Mouse (Mus musculus) lung, postnatal 0 days (tissue): ENCODE data around the gene Lpcat1. TPM values are rescaled to one million over a fixed set of nuclear protein-coding genes. Genes with fewer than 3 reads are reported as not detected.

Experiments used
- ATAC-seq: fragments of 200-750 bp; cut with Nextera tagmentation; 2 replicates; pipeline ENCODE4 v1.8.0; 2017; ENCODE audit warnings: moderate library complexity
- DNase-seq: peaks from one replicate; pipeline ENCODE4 v3.0.0-alpha.2; 2016; ENCODE audit warnings: low spot score
- H3K27ac ChIP-seq: fragments of 300-500 bp; sonication (generic); 2 replicates; pipeline ENCODE4 v1.5.1; 2014; ENCODE audit warnings: antibody characterized with exemption, mild to moderate bottlenecking, low read length, mixed read lengths
- H3K27me3 ChIP-seq: fragments of 300-500 bp; sonication (generic); replicated peaks from 2 replicates; pipeline ENCODE4 v1.6.1; 2014; ENCODE audit warnings: low read length, mixed read lengths; ENCODE audit not compliant: insufficient read depth
- H3K36me3 ChIP-seq: fragments of 300-500 bp; sonication (generic); 2 replicates; pipeline ENCODE4 v1.6.1; 2014; ENCODE audit warnings: low read length, mixed read lengths; ENCODE audit not compliant: insufficient read depth
- H3K4me1 ChIP-seq: fragments of 300-500 bp; sonication (generic); 2 replicates; pipeline ENCODE4 v1.6.1; 2014; ENCODE audit warnings: antibody characterized with exemption, low read depth, low read length, mixed read lengths; ENCODE audit not compliant: insufficient read depth
- H3K4me2 ChIP-seq: fragments of 300-500 bp; sonication (generic); replicated peaks from 2 replicates; pipeline ENCODE4 v1.6.1; 2014; ENCODE audit warnings: low read depth, mild to moderate bottlenecking, low read length, moderate library complexity, mixed read lengths
- H3K4me3 ChIP-seq: fragments of 300-500 bp; sonication (generic); 2 replicates; pipeline ENCODE4 v1.5.1; 2014; ENCODE audit warnings: low read depth, low read length
- H3K9ac ChIP-seq: fragments of 300-500 bp; sonication (generic); replicated peaks from 2 replicates; pipeline ENCODE4 v1.6.1; 2014; ENCODE audit warnings: low read depth, mild to moderate bottlenecking
- H3K9me3 ChIP-seq: fragments of 300-500 bp; sonication (generic); 2 replicates; pipeline ENCODE4 v1.6.1; 2016; ENCODE audit warnings: low read length, mixed read lengths
- CTCF ChIP-seq: IDR thresholded peaks from 2 replicates; pipeline ENCODE4 v1.5.1; 2016; ENCODE audit warnings: antibody characterized with exemption, mild to moderate bottlenecking
- EP300 ChIP-seq: IDR thresholded peaks from 2 replicates; pipeline ENCODE4 v1.6.1; 2016; ENCODE audit warnings: antibody characterized with exemption, mild to moderate bottlenecking, control low read depth
- WGBS: fragments of 180-500 bp; shearing (Covaris S2); extraction: QIAGEN DNeasy Blood & Tissue Kit; methylation state at CpG from one replicate; pipeline ENCODE4 v1.1.7; 2014; 5-methylcytosine and 5-hydroxymethylcytosine counted together
- polyA plus RNA-seq: library from polyadenylated mRNA; unstranded; fragments of >200 nt; fragmentation: Nextera tagmentation; extraction: Ambion mirVana; gene quantifications from 2 replicates; pipeline ENCODE4 v1.2.1, GENCODE M21; 2015

Lpcat1 gene
- polyA plus RNA-seq, 1 experiment from 2014 or later = 368 TPM

DNA sequence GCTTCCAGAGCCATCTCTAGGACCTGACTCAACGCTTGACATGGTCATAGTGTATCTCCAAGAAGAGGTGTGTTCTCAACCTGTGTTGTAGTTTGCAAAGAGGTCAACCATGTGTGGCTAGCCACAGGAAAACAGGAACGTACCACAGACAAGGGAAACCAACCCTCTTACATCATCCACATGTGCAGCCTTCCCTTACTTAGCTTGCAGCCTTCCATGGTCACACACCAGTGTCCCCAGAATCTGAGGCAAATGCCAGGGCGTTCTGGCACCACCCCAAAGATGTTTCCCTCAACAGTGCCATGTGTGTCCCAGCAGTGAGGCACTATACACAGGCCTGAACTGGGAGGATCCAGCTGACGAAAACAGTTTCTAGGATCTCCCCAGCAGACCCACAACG lies 9.3 kb downstream of the Lpcat1 start:
- ATAC-seq = no peak
- no peak for DNase-seq
- Histone ChIP-seq H3K27ac (no peak overlapping the region), H3K27me3 (no peaks in the 10 kb centered on the region), H3K9ac (no peak overlapping the region), H3K9me3 (no peaks in the 10 kb centered on the region), H3K36me3 (no peaks in the 10 kb centered on the region), H3K4me3 (no peak overlapping the region), H3K4me2 (peak overlapping the region; percentile 27; the same call in 1 of the 2 replicates), H3K4me1 (peaks cover 3% of the 10 kb centered on the region)
- no peak for TF ChIP-seq EP300
- TF ChIP-seq CTCF = no peak
- 54% methylated on average over 5 of the region's 5 CpGs for WGBS

GRCm38 (mm10) chr13:73476796-73477195 lies 9.8 kb downstream of the Lpcat1 start:
- no peaks in the 10 kb centered on the region for H3K9me3 ChIP-seq
- WGBS = 63% methylated on average over 8 of the region's 8 CpGs
- H3K27ac ChIP-seq = no peak overlapping the region
- H3K4me3 ChIP-seq = no peak overlapping the region
- H3K27me3 ChIP-seq = no peaks in the 10 kb centered on the region
- H3K4me1 ChIP-seq = peaks cover 3% of the 10 kb centered on the region
- ATAC-seq (no peak), DNase-seq (no peak)
- TF ChIP-seq CTCF = no peak
- TF ChIP-seq EP300 = no peak
- peak overlapping the region; percentile 27; the same call in 1 of the 2 replicates for H3K4me2 ChIP-seq
- no peak overlapping the region for H3K9ac ChIP-seq
- H3K36me3 ChIP-seq = no peaks in the 10 kb centered on the region

- no peak overlapping the region for H3K9ac ChIP-seq
- no peak overlapping the region; the same call in 1 of the 2 replicates for H3K27ac ChIP-seq
- 75% methylated on average over 2 of the region's 2 CpGs for WGBS
- no peak for DNase-seq
- no peaks in the 10 kb centered on the region for H3K36me3 ChIP-seq
- no peak overlapping the region for H3K4me2 ChIP-seq
- TF ChIP-seq EP300 (no peak), CTCF (no peak)
- H3K4me1 ChIP-seq = peaks cover 3% of the 10 kb centered on the region
- no peak for ATAC-seq
- no peaks in the 10 kb centered on the region for H3K27me3 ChIP-seq
- no peaks in the 10 kb centered on the region for H3K9me3 ChIP-seq
- H3K4me3 ChIP-seq = no peak overlapping the region
Observed at GRCm38 (mm10) chr13:73477841-73478240, 10.8 kb downstream of the Lpcat1 start.

DNA sequence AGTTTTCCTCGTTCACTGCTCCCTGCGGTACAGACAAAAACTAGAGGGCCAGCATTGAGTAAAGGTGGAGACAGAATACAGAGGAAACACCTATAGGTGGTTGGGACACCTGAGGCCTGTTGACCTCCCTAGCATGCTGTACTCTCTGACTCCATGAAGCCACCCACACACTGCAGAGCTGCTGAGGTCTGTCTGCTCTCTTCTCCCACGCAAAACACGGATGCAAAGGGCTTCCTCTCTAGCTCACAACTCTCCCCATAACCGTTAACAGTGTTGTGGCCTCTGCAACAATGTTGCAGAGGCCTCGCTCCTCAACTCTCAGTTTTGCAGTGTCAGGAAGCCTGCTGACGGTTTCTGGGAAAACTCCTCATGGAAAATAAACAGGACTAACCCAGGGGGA lies 15.5 kb downstream of the Lpcat1 start:
- Histone ChIP-seq H3K9ac (no peak overlapping the region), H3K27me3 (no peaks in the 10 kb centered on the region), H3K4me3 (no peak overlapping the region), H3K4me1 (peaks cover 6% of the 10 kb centered on the region; the same call in 1 of the 2 replicates), H3K36me3 (no peaks in the 10 kb centered on the region), H3K4me2 (no peak overlapping the region), H3K9me3 (no peaks in the 10 kb centered on the region), H3K27ac (no peak overlapping the region)
- TF ChIP-seq EP300 = no peak
- TF ChIP-seq CTCF = no peak
- DNase-seq = no peak
- ATAC-seq = no peak
- 50% methylated on average over 7 of the region's 7 CpGs for WGBS

DNA sequence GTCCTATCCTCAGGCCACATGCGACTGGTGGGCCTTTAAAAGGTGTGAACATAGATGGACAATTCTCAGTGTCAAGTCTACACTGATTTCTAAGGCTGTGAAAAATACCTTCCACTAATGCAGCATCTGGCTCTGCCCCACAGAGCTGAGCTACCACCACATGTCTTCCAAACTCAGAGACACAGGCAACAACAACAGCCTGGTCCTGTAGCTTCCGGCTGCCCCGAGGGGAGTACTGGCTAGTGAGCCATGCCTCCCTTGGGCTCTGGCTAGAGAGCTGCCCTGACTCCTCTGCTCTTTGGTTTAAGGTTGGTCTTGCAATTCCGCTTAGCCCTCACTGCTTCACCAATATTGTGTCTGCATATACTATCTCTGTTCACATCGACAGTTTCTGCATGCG lies 16.3 kb downstream of the Lpcat1 start:
- ATAC-seq = no peak

GRCm38 (mm10) chr13:73484171-73484570 lies 17.2 kb downstream of the Lpcat1 start:
- ATAC-seq (no peak; the same call in 1 of the 2 replicates), DNase-seq (no peak)
- H3K36me3 ChIP-seq = peaks cover 7% of the 10 kb centered on the region
- no peak overlapping the region for H3K9ac ChIP-seq
- no peak overlapping the region for H3K4me2 ChIP-seq
- peaks cover 4% of the 10 kb centered on the region; the same call in 1 of the 2 replicates for H3K4me1 ChIP-seq
- WGBS = 62% methylated on average over 5 of the region's 5 CpGs
- no peak overlapping the region for H3K27ac ChIP-seq
- TF ChIP-seq EP300 (no peak), CTCF (no peak)
- no peak overlapping the region for H3K4me3 ChIP-seq
- H3K9me3 ChIP-seq = no peaks in the 10 kb centered on the region
- H3K27me3 ChIP-seq = no peaks in the 10 kb centered on the region

More for the DNA sequence above, 16.3 kb downstream of the Lpcat1 start:
- Histone ChIP-seq H3K36me3 (no peaks in the 10 kb centered on the region), H3K9ac (no peak overlapping the region), H3K4me2 (no peak overlapping the region), H3K4me1 (peaks cover 4% of the 10 kb centered on the region; the same call in 1 of the 2 replicates), H3K27ac (no peak overlapping the region), H3K4me3 (no peak overlapping the region), H3K9me3 (no peaks in the 10 kb centered on the region), H3K27me3 (no peaks in the 10 kb centered on the region)
- TF ChIP-seq CTCF = no peak
- TF ChIP-seq EP300 = no peak
- no peak for DNase-seq
- WGBS = 86% methylated on average over 6 of the region's 6 CpGs

- WGBS = 26% methylated on average over 3 of the region's 3 CpGs
- H3K27ac ChIP-seq = no peak overlapping the region
- peaks cover 27% of the 10 kb centered on the region for H3K36me3 ChIP-seq
- no peaks in the 10 kb centered on the region for H3K27me3 ChIP-seq
- DNase-seq (no peak), ATAC-seq (no peak)
- no peak overlapping the region for H3K9ac ChIP-seq
- H3K4me1 ChIP-seq = peaks cover 6% of the 10 kb centered on the region; the same call in 1 of the 2 replicates
- no peak overlapping the region for H3K4me2 ChIP-seq
- H3K4me3 ChIP-seq = no peak overlapping the region
- no peaks in the 10 kb centered on the region for H3K9me3 ChIP-seq
- TF ChIP-seq CTCF (no peak), EP300 (no peak)
Observed at GRCm38 (mm10) chr13:73488105-73488504, 21.1 kb downstream of the Lpcat1 start.
